Comparison of ENCODE assay signal across 17 mouse cellular contexts in genomic region chr16:48719679-48720078, GRCm38 (mm10). TPM values are rescaled to one million over a fixed set of nuclear protein-coding genes. Genes with fewer than 3 reads are reported as not detected.
"Had no signal": no experiment of that assay in that cellular context is flagged by ENCODE, and none has a peak within 500 bp of the region (broad histone marks: within the 10 kb centered on the region; RNA-seq: fewer than 3 reads in every experiment).

No protein-coding gene starts in this region.

- ATAC-seq: intestine, postnatal 0 days; liver, postnatal 0 days had no signal

- H3K9me3 ChIP-seq: kidney, embryonic 15.5 days; limb, embryonic 12.5 days; limb, embryonic 15.5 days had no signal

- H3K27ac ChIP-seq: kidney, embryonic 15.5 days; limb, embryonic 12.5 days; limb, embryonic 15.5 days; liver, embryonic 14.5 days had no signal

- H3K36me3 ChIP-seq: kidney, embryonic 15.5 days; limb, embryonic 12.5 days; limb, embryonic 15.5 days had no signal

- H3K4me2 ChIP-seq: kidney, embryonic 15.5 days; limb, embryonic 12.5 days; limb, embryonic 15.5 days; liver, embryonic 11.5 days; midbrain, embryonic 11.5 days had no signal

- H3K4me3 ChIP-seq: kidney, embryonic 15.5 days; limb, embryonic 12.5 days; limb, embryonic 15.5 days had no signal

- H3K27me3 ChIP-seq: kidney, embryonic 15.5 days; limb, embryonic 12.5 days; limb, embryonic 15.5 days had no signal

- DNase-seq: kidney, adult 8-10 months; kidney, postnatal 36 days; left cerebral cortex, postnatal 4 days; liver, postnatal 0 days; lung, postnatal 4 days; midbrain, embryonic 14.5 days; thymus, adult 18-20 months; thymus, postnatal 36 days had no signal

- H3K9ac ChIP-seq: kidney, embryonic 15.5 days; limb, embryonic 12.5 days; limb, embryonic 15.5 days; liver, embryonic 14.5 days; liver, postnatal 0 days had no signal

- H3K4me1 ChIP-seq: kidney, embryonic 15.5 days; limb, embryonic 12.5 days; limb, embryonic 15.5 days had no signal

RNA-seq across cellular contexts. Expression of gene Trat1, which starts 52.1 kb away (rescaled TPM):
- polyA plus RNA-seq: kidney, embryonic 15.5 days; limb, embryonic 12.5 days; liver, embryonic 11.5 days; liver, embryonic 14.5 days; liver, postnatal 0 days; midbrain, embryonic 11.5 days; midbrain, embryonic 14.5 days; midbrain, postnatal 0 days; neural tube, embryonic 11.5 days had no signal
